Mouse (Mus musculus): ENCODE data around the gene Mroh2a. TPM values are rescaled to one million over a fixed set of nuclear protein-coding genes. Genes with fewer than 3 reads are reported as not detected.
A peak's percentile ranks its signal among the peaks of the same experiment; 100 is the strongest.

Gene Mroh2a
- polyA plus RNA-seq, 1 experiment from 2014 or later: 1.5 TPM

DNA sequence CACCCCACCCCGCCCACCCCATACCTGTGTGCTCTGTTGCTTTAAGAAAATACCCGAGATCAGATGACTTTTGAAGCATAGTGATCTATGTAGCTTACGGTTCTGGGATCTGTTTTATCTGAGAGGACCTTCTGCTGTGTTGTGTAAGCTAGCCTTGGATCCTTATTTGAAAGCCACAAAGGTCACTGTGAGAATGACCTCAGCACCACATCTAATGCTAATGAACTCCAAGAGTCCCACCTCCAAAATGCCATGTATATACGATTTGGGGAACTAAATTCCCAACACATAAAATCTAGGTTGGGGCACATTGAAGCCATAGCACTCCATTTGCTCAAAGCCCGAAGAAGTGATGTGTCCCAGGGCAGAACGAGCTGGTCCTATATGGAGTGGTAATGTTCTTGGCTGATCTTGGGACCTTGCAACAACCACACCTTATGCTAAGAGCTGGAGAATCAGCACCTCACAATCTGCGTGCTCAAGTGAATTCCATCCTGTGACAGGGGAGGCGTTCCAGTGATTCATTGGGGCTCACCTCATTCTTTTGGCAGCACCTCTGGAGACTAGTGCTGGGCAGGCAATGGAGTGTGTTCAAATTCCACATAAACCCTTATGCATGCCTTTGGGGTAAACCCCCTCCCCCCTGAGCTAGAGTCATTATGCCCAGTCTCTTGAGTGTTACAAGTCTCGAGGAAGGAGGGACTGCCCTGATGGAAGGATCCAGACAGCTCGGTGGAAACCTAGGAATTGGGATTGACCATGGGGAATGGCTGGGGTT, 30.3 kb downstream of the Mroh2a start:
- Histone ChIP-seq H3K9me3 (peaks cover 79% of the 10 kb centered on the region), H3K36me3 (peaks cover 29% of the 10 kb centered on the region), H3K27me3 (replicated peaks) (no peaks in the 10 kb centered on the region), H3K4me3 (no peak overlapping the region), H3K9ac (no peak overlapping the region), H3K27ac (no peak overlapping the region), H3K4me1 (0 out of 2 replicates have a peak, but pooled peaks cover 4% of the 10 kb centered on the region), H3K4me2 (replicated peaks) (no peak overlapping the region)
- 80% methylated on average over 10 of the region's 10 CpGs for WGBS
- ATAC-seq (ENCODE audit: low FRiP score, low read depth): no peak

DNA sequence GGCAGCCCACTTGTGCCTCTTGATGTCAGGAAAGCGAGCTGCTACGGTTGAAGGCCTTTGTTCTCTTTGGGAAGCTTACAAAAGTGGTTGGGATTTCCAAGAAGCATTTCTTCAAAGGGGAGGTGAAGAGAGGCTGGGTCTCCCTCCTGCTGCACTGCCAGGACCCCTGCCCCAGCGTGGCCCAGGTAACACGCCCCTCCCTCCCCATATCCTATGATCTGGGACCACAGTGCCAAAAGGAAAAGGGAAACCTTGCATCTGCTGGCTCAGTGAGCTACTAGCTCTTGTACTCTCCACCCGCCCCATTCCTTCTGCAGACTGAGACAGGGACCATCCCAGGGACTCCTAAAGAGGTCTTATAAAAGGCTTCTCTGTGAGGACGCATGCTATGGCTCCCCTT, 30.9 kb downstream of the Mroh2a start:
- Histone ChIP-seq H3K4me1 (0 out of 2 replicates have a peak, but pooled peaks cover 4% of the 10 kb centered on the region), H3K4me2 (replicated peaks) (no peak overlapping the region), H3K27me3 (replicated peaks) (no peaks in the 10 kb centered on the region), H3K27ac (no peak overlapping the region), H3K4me3 (no peak overlapping the region), H3K36me3 (peaks cover 35% of the 10 kb centered on the region), H3K9ac (no peak overlapping the region), H3K9me3 (peaks cover 73% of the 10 kb centered on the region)
- ATAC-seq (ENCODE audit: low FRiP score, low read depth): no peak
- WGBS: 79% methylated on average over 6 of the region's 6 CpGs

DNA sequence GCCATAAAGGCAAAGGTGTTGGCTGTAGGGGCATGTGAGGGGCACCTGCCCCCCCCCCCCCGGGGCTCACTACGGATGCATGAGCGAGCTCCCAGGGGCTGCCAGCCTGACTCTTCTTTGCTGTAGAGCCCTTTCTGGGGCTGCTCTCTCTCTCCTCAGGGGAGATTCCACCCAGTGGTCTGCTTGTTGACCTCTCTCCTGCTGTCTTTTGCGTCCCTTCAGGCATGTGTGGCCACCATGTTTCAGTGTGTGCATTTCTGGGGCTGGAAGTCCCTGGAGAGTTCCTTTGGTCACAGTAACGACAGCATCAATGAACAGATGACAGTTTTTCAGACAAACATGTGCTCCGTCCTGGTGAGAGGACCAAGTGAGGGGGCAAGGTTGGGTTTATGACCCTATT, 31.6 kb downstream of the Mroh2a start:
- no peak for ATAC-seq (ENCODE audit: low FRiP score, low read depth)
- H3K9ac ChIP-seq: no peak overlapping the region
- no peaks in the 10 kb centered on the region for H3K27me3 ChIP-seq (replicated peaks)
- 0 out of 2 replicates have a peak, but pooled peaks cover 4% of the 10 kb centered on the region for H3K4me1 ChIP-seq
- no peak overlapping the region for H3K4me2 ChIP-seq (replicated peaks)
- no peak overlapping the region for H3K4me3 ChIP-seq
- H3K36me3 ChIP-seq: peaks cover 41% of the 10 kb centered on the region
- peaks cover 67% of the 10 kb centered on the region for H3K9me3 ChIP-seq
- H3K27ac ChIP-seq: no peak overlapping the region
- 71% methylated on average over 6 of the region's 6 CpGs for WGBS

DNA sequence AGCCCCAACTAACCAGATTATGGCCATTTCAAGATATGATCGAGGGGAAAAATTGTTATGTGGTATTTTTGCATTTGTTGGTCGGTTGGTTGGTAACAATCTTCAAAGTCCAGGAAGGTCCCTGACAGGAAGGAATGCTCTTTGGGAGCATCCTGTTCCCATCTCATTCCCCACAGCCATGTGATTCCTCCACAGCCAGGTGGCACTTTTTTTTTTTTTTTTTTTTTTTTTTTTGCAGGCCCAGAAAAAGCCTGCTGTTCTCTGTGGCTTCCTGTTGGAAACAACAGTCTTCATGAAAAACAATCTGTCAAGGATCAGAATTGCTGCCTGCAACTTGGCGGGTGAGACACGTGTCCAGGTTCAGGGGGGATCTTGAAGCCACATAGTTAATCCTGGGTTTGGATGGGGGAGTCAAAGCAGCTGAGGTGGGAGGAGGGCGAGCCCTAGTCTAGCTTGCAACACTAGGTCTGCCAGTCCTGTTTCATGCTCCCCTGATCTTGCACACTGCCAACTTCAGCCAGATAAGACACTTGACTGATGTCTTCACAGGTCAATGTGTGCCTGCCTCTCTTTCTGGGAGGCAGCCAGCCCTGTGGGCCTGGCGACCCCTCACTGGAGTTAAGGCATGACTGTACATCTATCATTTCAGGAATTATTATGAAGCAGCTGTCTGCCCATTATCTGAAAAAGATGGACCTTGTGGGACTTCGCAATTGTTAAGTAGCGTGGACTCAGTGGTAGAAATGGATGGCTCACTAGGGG, 32.3 kb downstream of the Mroh2a start:
- no peaks in the 10 kb centered on the region for H3K27me3 ChIP-seq (replicated peaks)
- peak; percentile 2 for ATAC-seq (ENCODE audit: low FRiP score, low read depth)
- H3K9ac ChIP-seq: no peak overlapping the region
- 0 out of 2 replicates have a peak, but pooled peaks cover 4% of the 10 kb centered on the region for H3K4me1 ChIP-seq
- H3K27ac ChIP-seq: no peak overlapping the region
- H3K9me3 ChIP-seq: peaks cover 65% of the 10 kb centered on the region
- no peak overlapping the region for H3K4me2 ChIP-seq (replicated peaks)
- WGBS: 78% methylated on average over 8 of the region's 8 CpGs
- H3K4me3 ChIP-seq: no peak overlapping the region
- peaks cover 48% of the 10 kb centered on the region for H3K36me3 ChIP-seq

DNA sequence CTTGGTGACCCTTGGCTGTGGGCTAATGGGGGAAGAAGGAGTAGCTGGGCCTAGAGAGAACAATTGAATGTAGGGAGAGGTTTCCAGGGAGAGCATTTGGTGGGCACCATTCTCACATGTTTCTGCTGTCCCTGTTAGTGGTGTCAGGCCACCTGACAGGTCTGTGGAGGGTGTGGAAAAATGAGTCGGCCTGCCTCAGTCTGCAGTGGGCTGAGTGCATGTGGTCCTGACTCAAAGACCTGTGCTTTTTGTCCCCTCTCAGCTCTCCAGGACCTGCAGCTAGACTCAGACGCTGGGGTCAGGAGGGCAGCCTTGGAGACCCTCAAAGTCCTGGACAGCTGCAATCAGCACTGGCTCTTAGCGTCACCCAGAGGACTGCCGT, 32.8 kb downstream of the Mroh2a start:
- Histone ChIP-seq H3K36me3 (peaks cover 54% of the 10 kb centered on the region), H3K9me3 (peaks cover 62% of the 10 kb centered on the region), H3K4me2 (replicated peaks) (no peak overlapping the region), H3K4me3 (no peak overlapping the region), H3K4me1 (0 out of 2 replicates have a peak, but pooled peaks cover 4% of the 10 kb centered on the region), H3K27ac (no peak overlapping the region), H3K27me3 (replicated peaks) (no peaks in the 10 kb centered on the region), H3K9ac (no peak overlapping the region)
- WGBS: 76% methylated on average over 4 of the region's 4 CpGs
- ATAC-seq (ENCODE audit: low FRiP score, low read depth): peak; percentile 5

DNA sequence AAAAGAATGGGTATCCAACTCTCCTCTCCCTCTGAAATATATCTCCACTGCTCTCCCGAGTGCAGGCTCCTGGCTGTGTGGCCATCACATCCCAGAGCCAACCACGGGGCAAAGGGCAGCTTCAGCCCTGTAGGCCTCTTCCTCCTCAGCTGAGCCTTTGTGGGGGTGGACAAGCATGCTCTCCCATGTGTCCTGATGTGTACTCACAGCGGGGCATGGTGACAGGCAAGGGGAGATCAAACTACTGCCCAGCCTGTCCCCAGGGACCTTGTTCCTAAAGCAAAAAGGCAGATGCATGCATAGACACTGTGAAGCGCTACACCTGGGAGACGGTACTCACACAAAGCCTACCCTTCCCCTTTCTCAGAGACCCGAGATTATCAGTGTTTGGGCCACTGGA, 33.3 kb downstream of the Mroh2a start:
- Histone ChIP-seq H3K9me3 (peaks cover 62% of the 10 kb centered on the region), H3K27ac (no peak overlapping the region), H3K9ac (no peak overlapping the region), H3K4me2 (replicated peaks) (no peak overlapping the region), H3K4me1 (0 out of 2 replicates have a peak, but pooled peaks cover 4% of the 10 kb centered on the region), H3K27me3 (replicated peaks) (no peaks in the 10 kb centered on the region), H3K36me3 (peaks cover 59% of the 10 kb centered on the region), H3K4me3 (no peak overlapping the region)
- ATAC-seq (ENCODE audit: low FRiP score, low read depth): 0 out of 2 replicates have a peak, but pooled peaks have one; percentile 1
- whole genome bisulfite sequencing: 84% methylated on average over 6 of the region's 6 CpGs

DNA sequence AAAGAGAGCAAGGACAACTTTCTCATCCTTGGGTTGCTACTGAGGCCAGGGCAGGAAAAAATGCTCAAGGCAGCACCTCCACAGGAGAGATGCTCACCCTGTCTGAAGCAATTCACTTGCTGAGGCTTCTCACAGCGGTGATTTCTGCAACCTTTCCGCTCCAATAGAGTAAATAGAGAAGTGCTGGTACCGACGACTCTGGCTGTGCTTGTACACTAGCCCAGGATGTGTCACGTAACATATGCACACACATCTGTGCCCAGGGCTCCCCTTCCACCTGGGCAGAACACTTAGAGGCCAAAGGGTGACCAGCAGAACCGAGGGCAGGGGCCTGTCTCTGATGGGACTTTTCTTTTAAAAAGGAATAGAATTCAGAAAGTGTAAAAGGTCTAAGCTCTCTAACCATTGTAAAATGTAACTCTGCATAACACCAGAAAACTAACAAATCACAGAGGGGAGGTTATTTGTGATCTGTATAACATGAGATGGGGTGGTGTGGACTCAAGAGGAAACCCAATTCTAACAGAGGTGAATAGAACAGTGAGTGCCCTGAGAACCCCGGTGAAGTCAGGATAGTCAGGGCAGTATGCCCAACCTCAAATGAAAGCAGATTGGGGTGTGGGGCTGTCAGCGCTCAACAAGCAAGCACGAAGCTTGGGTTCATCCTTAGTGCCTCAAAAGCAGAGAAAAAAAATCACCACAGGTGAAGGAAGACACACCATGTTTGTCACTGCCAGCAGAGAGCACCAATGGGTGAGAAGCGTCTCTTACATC, 34.0 kb downstream of the Mroh2a start:
- peaks cover 61% of the 10 kb centered on the region for H3K9me3 ChIP-seq
- H3K36me3 ChIP-seq: peaks cover 66% of the 10 kb centered on the region
- H3K27me3 ChIP-seq (replicated peaks): no peaks in the 10 kb centered on the region
- 83% methylated on average over 10 of the region's 10 CpGs for WGBS
- no peak for ATAC-seq (ENCODE audit: low FRiP score, low read depth)
- no peak overlapping the region for H3K4me2 ChIP-seq (replicated peaks)
- H3K27ac ChIP-seq: no peak overlapping the region
- no peak overlapping the region for H3K9ac ChIP-seq
- no peak overlapping the region for H3K4me3 ChIP-seq
- 0 out of 2 replicates have a peak, but pooled peaks cover 4% of the 10 kb centered on the region for H3K4me1 ChIP-seq

DNA sequence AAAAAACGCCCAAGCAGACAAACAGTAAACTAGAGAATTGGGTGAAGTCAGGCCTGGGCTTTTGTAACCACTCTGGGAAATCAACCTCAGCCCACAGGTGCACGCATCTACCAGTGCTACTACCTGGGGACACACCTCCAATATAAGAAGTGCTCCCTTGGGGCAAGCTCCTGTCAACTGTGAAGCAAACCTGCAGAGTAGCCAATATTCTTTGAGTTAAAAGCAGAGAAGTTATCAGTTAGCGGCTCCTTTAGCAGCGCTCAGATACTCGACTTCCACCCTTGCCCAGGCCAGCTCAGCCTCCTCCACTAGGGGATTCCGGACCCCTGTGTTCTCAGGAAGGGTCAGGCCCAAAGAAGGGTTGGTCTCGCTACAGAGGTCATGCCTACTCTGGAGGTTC, 34.9 kb downstream of the Mroh2a start:
- 89% methylated on average over 7 of the region's 7 CpGs for WGBS

DNA sequence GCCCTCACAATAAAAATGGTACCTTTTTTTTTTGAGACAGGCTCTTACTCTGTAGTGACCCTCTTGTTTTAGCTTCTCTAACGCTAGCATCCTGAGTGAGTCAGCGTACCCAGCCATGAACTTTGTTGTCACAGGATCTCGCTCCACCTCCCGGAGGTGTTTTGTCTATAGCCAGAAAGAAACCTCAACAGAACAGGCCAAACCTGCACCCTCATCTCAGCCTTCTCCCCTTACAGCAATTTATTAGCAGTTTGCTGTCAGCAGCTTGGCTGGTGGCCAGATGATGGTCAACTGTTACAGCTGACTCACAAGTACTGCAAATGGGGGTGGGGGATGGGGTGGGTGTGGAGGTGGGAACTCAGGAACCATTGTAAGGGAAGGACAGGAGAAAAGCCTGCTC, 35.5 kb downstream of the Mroh2a start:
- WGBS: 87% methylated on average over 4 of the region's 4 CpGs
- ATAC-seq (ENCODE audit: low FRiP score, low read depth): no peak

More for the DNA sequence above, 34.9 kb downstream of the Mroh2a start:
- Histone ChIP-seq H3K4me1 (0 out of 2 replicates have a peak, but pooled peaks cover 4% of the 10 kb centered on the region), H3K9ac (no peak overlapping the region), H3K9me3 (peaks cover 60% of the 10 kb centered on the region), H3K27me3 (replicated peaks) (no peaks in the 10 kb centered on the region), H3K4me3 (no peak overlapping the region), H3K27ac (no peak overlapping the region), H3K4me2 (replicated peaks) (no peak overlapping the region), H3K36me3 (peaks cover 75% of the 10 kb centered on the region)
- no peak for ATAC-seq (ENCODE audit: low FRiP score, low read depth)

DNA sequence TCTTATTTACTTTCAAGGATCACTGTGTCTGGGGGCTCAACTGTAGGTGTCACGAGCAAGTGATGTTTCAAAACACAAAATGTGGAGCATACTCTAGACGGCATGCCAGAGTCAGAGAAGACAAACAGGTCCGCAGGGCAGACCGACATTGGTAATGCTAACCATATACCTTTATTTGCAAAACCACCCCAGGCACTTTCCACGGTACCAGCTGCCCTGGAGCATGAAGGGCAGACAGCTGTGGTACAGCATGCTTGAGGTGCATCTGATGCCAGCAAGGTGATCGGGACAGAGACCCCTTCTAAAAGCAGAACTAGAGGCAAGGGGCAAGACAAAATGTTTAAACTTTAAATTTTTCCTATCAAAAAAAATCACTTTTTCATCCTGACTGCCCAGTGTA, 36.2 kb downstream of the Mroh2a start:
- 77% methylated on average over 6 of the region's 6 CpGs for WGBS
- 0 out of 2 replicates have a peak, but pooled peaks cover 4% of the 10 kb centered on the region for H3K4me1 ChIP-seq
- H3K36me3 ChIP-seq: peaks cover 87% of the 10 kb centered on the region
- H3K27me3 ChIP-seq (replicated peaks): no peaks in the 10 kb centered on the region
- ATAC-seq (ENCODE audit: low FRiP score, low read depth): no peak
- no peak overlapping the region for H3K9ac ChIP-seq
- no peak overlapping the region for H3K4me2 ChIP-seq (replicated peaks)
- H3K4me3 ChIP-seq: no peak overlapping the region
- peaks cover 50% of the 10 kb centered on the region for H3K9me3 ChIP-seq
- H3K27ac ChIP-seq: no peak overlapping the region

More for the DNA sequence above, 35.5 kb downstream of the Mroh2a start:
- no peak overlapping the region for H3K4me3 ChIP-seq
- no peak overlapping the region for H3K9ac ChIP-seq
- peaks cover 57% of the 10 kb centered on the region for H3K9me3 ChIP-seq
- H3K4me2 ChIP-seq (replicated peaks): no peak overlapping the region
- no peak overlapping the region for H3K27ac ChIP-seq
- no peaks in the 10 kb centered on the region for H3K27me3 ChIP-seq (replicated peaks)
- H3K4me1 ChIP-seq: 0 out of 2 replicates have a peak, but pooled peaks cover 4% of the 10 kb centered on the region
- peaks cover 80% of the 10 kb centered on the region for H3K36me3 ChIP-seq

DNA sequence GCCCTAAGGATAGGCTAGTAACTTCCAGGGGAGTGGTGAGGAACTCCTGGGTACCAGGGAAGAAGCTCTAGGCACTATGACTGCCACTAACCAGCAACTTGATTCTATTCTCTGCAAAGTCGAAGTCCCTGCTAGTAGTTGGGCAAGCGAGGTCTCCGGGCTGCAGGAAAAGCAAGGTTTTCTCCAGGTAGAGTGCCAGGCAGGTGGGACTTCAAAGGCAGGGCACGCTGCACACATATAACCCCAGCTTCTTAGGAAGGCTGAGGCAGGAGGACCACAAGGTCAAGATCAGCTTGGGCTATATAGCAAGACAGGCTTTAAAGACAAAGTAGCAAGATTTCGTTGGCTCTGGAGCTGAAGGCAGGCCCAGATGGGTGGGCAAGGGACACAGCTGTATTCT, 37.0 kb downstream of the Mroh2a start:
- WGBS: 90% methylated on average over 5 of the region's 5 CpGs
- Histone ChIP-seq H3K4me3 (no peak overlapping the region), H3K27ac (no peak overlapping the region), H3K9ac (no peak overlapping the region), H3K36me3 (peaks cover 96% of the 10 kb centered on the region), H3K9me3 (peaks cover 45% of the 10 kb centered on the region), H3K27me3 (replicated peaks) (no peaks in the 10 kb centered on the region), H3K4me2 (replicated peaks) (no peak overlapping the region), H3K4me1 (0 out of 2 replicates have a peak, but pooled peaks cover 4% of the 10 kb centered on the region)
- no peak for ATAC-seq (ENCODE audit: low FRiP score, low read depth)

Data from neural tube, embryonic 12.5 days (tissue).